Mouse (Mus musculus): ENCODE data around the gene Rspo3.

Gene Rspo3

GRCm38 (mm10) chr10:29535546-29536260 lies at the start of gene Rspo3:
TSS of gene Rspo3 (minus strand) at chr10:29535867.
- peak; percentile 8 for DNase-seq

GRCm38 (mm10) chr10:29581940-29582339 lies 46.3 kb upstream of the Rspo3 start:
- DNase-seq = no peak

- peak; percentile 32 for DNase-seq
Observed at GRCm38 (mm10) chr10:29581476-29581875, 45.8 kb upstream of the Rspo3 start.

- no peak for DNase-seq
Observed at GRCm38 (mm10) chr10:29555983-29556382, 20.3 kb upstream of the Rspo3 start.

GRCm38 (mm10) chr10:29554365-29554764 lies 18.7 kb upstream of the Rspo3 start:
- DNase-seq = peak; percentile 10

GRCm38 (mm10) chr10:29542982-29543381 lies 7.3 kb upstream of the Rspo3 start:
- no peak for DNase-seq

- no peak for DNase-seq
Observed at GRCm38 (mm10) chr10:29539516-29539915, 3.8 kb upstream of the Rspo3 start.

GRCm38 (mm10) chr10:29538791-29539190 lies 3.1 kb upstream of the Rspo3 start:
- DNase-seq = no peak

- DNase-seq = no peak
Observed at GRCm38 (mm10) chr10:29534830-29535227, 838 bp downstream of the Rspo3 start.

GRCm38 (mm10) chr10:29533846-29534829 lies 1.5 kb downstream of the Rspo3 start:
- DNase-seq = peak; percentile 29

- peak; percentile 75 for DNase-seq
Observed at GRCm38 (mm10) chr10:29532821-29533715, 2.6 kb downstream of the Rspo3 start.

GRCm38 (mm10) chr10:29513563-29513962 lies 22.1 kb downstream of the Rspo3 start:
- DNase-seq = no peak

- no peak for DNase-seq
Observed at GRCm38 (mm10) chr10:29508167-29508566, 27.5 kb downstream of the Rspo3 start.

GRCm38 (mm10) chr10:29497205-29497822 lies 38.4 kb downstream of the Rspo3 start:
- no peak for DNase-seq

- no peak for DNase-seq
Observed at GRCm38 (mm10) chr10:29493996-29494395, 41.7 kb downstream of the Rspo3 start.

- DNase-seq = no peak
Observed at GRCm38 (mm10) chr10:29480945-29481344, 54.7 kb downstream of the Rspo3 start.

GRCm38 (mm10) chr10:29479401-29479800 lies 56.3 kb downstream of the Rspo3 start:
- no peak for DNase-seq

GRCm38 (mm10) chr10:29470454-29470853 lies 65.2 kb downstream of the Rspo3 start:
- DNase-seq = no peak

- DNase-seq = no peak
Observed at GRCm38 (mm10) chr10:29460100-29460499, 75.6 kb downstream of the Rspo3 start.

- DNase-seq = no peak
Observed at GRCm38 (mm10) chr10:29459632-29460031, 76.0 kb downstream of the Rspo3 start.

- DNase-seq = no peak
Observed at GRCm38 (mm10) chr10:29445076-29445475, 90.6 kb downstream of the Rspo3 start.

- no peak for DNase-seq
Observed at GRCm38 (mm10) chr10:29441297-29441696, 94.4 kb downstream of the Rspo3 start.

Measured in layer of hippocampus, adult 9-11 months (tissue).